In the genomic region with DNA sequence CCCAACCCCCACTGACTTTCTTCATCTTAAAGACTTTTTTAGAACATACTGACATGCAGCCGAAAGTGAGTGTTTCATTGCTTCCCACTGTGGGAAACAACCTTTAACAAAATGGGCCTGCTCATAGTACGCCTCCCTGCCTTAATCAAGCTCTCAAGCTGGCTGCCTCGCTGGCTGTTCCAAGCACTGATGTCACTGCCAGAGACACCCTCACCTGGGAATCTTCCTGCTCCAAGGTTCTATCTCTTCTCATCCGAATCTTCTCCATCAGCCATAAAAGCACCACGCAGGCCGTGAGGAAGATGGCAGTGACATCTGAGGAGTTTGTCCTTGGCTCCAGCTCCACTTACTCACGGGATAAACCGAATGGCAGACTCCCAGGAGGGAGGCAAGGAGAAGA, we compare ENCODE assay signal across 32 mouse cellular contexts.
DNase-seq lines count a peak whose midpoint lies in the region; ATAC-seq lines count a peak whose summit lies in the region.
"Had no signal": no experiment of that assay in that cellular context is flagged by ENCODE, and none has a peak within 500 bp of the region (broad histone marks: within the 10 kb centered on the region; RNA-seq: fewer than 3 reads in every experiment).

No protein-coding gene starts in this region.

- no peak overlapping the region for H3K27ac ChIP-seq in midbrain, embryonic 13.5 days
- H3K27ac ChIP-seq: embryonic facial prominence, embryonic 10.5 days; embryonic facial prominence, embryonic 15.5 days; forebrain, embryonic 12.5 days; hindbrain, embryonic 10.5 days; hindbrain, embryonic 15.5 days; limb, embryonic 13.5 days; lung, embryonic 15.5 days; midbrain, embryonic 10.5 days; neural tube, embryonic 12.5 days had no signal

- H3K4me2 ChIP-seq in midbrain, embryonic 13.5 days (replicated peaks): no peak overlapping the region
- H3K4me2 ChIP-seq: embryonic facial prominence, embryonic 15.5 days; forebrain, embryonic 12.5 days; hindbrain, embryonic 15.5 days; limb, embryonic 13.5 days; liver, embryonic 11.5 days; lung, embryonic 15.5 days; neural tube, embryonic 12.5 days had no signal

- H3K9ac ChIP-seq in midbrain, embryonic 13.5 days (replicated peaks): no peak overlapping the region
- H3K9ac ChIP-seq: embryonic facial prominence, embryonic 15.5 days; forebrain, embryonic 12.5 days; forebrain, postnatal 0 days; hindbrain, embryonic 15.5 days; limb, embryonic 13.5 days; lung, embryonic 15.5 days; neural tube, embryonic 12.5 days had no signal

- no peak overlapping the region for H3K4me3 ChIP-seq in midbrain, embryonic 13.5 days (replicated peaks)
- H3K4me3 ChIP-seq: embryonic facial prominence, embryonic 10.5 days; embryonic facial prominence, embryonic 15.5 days; forebrain, embryonic 12.5 days; hindbrain, embryonic 10.5 days; hindbrain, embryonic 15.5 days; limb, embryonic 13.5 days; lung, embryonic 15.5 days; midbrain, embryonic 10.5 days; myocyte; neural tube, embryonic 12.5 days had no signal

- WGBS in midbrain, embryonic 13.5 days: 87% methylated on average over 8 of the region's 8 CpGs

- no peaks in the 10 kb centered on the region for H3K9me3 ChIP-seq in midbrain, embryonic 13.5 days
- H3K9me3 ChIP-seq: embryonic facial prominence, embryonic 10.5 days; embryonic facial prominence, embryonic 15.5 days; forebrain, embryonic 12.5 days; hindbrain, embryonic 10.5 days; hindbrain, embryonic 15.5 days; limb, embryonic 13.5 days; lung, embryonic 15.5 days; midbrain, embryonic 10.5 days; neural tube, embryonic 12.5 days had no signal

- no peaks in the 10 kb centered on the region for H3K27me3 ChIP-seq in midbrain, embryonic 13.5 days
- H3K27me3 ChIP-seq: CH12.LX; embryonic facial prominence, embryonic 15.5 days; forebrain, embryonic 12.5 days; hindbrain, embryonic 15.5 days; limb, embryonic 13.5 days; neural tube, embryonic 12.5 days had no signal

- peaks cover 26% of the 10 kb centered on the region for H3K4me1 ChIP-seq in midbrain, embryonic 13.5 days (replicated peaks)

- peak; percentile 15; the same call in 1 of the 2 replicates for ATAC-seq in frontal cortex, adult (ENCODE audit: low TSS enrichment)
- no peak for ATAC-seq in midbrain, embryonic 13.5 days
- ATAC-seq: activated CD4-positive, CD25-positive, alpha-beta regulatory T cell, adult 4 months; forebrain, postnatal 0 days; inflammation-experienced regulatory T-cells, adult 6 months had no signal

- peak; percentile 39 for DNase-seq in adrenal gland, adult 2 months
- DNase-seq in adrenal gland, postnatal 14 days: no peak
- DNase-seq in frontal cortex, postnatal 25 days (ENCODE audit: low spot score in 2 of 2): no peak
- DNase-seq in right cerebral cortex, postnatal 10 days (ENCODE audit: low spot score in 2 of 2): peak; percentile 56 to 62
- DNase-seq in right cerebral cortex, postnatal 4 days: no peak
- no peak for DNase-seq in c-Kit-positive CD71-positive TER-119-positive erythroid progenitor cells, embryonic 14.5 days (ENCODE audit: low spot score)
- DNase-seq: adrenal gland, adult 8-10 months; forebrain, postnatal 0 days; gastrocnemius, postnatal 14 days; heart, postnatal 14 days; kidney, adult 11 months; kidney, postnatal 14 days; layer of hippocampus, postnatal 36 days; right cerebral cortex, postnatal 14 days; spleen, adult 18-20 months; thymus, postnatal 25 days had no signal

- no peaks in the 10 kb centered on the region for H3K36me3 ChIP-seq in midbrain, embryonic 13.5 days
- H3K36me3 ChIP-seq: embryonic facial prominence, embryonic 10.5 days; embryonic facial prominence, embryonic 15.5 days; forebrain, embryonic 12.5 days; hindbrain, embryonic 10.5 days; hindbrain, embryonic 15.5 days; limb, embryonic 13.5 days; lung, embryonic 15.5 days; midbrain, embryonic 10.5 days; neural tube, embryonic 12.5 days had no signal

Comparison
In these comparisons a context has a peak if more than half of its experiments do, and no peak if none do; other contexts are left out.
1. DNase-seq: peak in adrenal gland, adult 2 months (single experiment) and right cerebral cortex, postnatal 10 days (2 of 2); none in adrenal gland, postnatal 14 days (single experiment), frontal cortex, postnatal 25 days (0 of 2), right cerebral cortex, postnatal 4 days (single experiment) and c-Kit-positive CD71-positive TER-119-positive erythroid progenitor cells, embryonic 14.5 days (single experiment).